Mouse (Mus musculus) forebrain, embryonic 10.5 days (tissue): ENCODE measurements around the gene Nelfa. TPM values are rescaled to one million over a fixed set of nuclear protein-coding genes. Genes with fewer than 3 reads are reported as not detected.
A peak's percentile ranks its signal among the peaks of the same experiment; 100 is the strongest.
"Not testable (repeated sequence)": the region's sequence is repeated elsewhere in the genome, so short reads cannot be mapped to it uniquely, and the experiment has no call there.

Source experiments
- DNase-seq: peaks from one replicate; pipeline ENCODE4 v3.0.0-alpha.2; 2017; ENCODE audit warnings: low spot score; ENCODE audit errors: extremely low spot score
- H3K27ac ChIP-seq: fragments of 300-500 bp; sonication (generic); 2 replicates; pipeline ENCODE4 v1.5.1; 2016; ENCODE audit warnings: mild to moderate bottlenecking
- H3K27me3 ChIP-seq: fragments of 300-500 bp; sonication (generic); 2 replicates; pipeline ENCODE4 v1.6.1; 2016; ENCODE audit warnings: mild to moderate bottlenecking; ENCODE audit not compliant: poor library complexity, severe bottlenecking
- H3K36me3 ChIP-seq: fragments of 300-500 bp; sonication (generic); replicated peaks from 2 replicates; pipeline ENCODE4 v1.6.1; 2016; ENCODE audit warnings: mild to moderate bottlenecking, moderate library complexity
- H3K4me1 ChIP-seq: fragments of 300-500 bp; sonication (generic); 2 replicates; pipeline ENCODE4 v1.6.1; 2016
- H3K4me3 ChIP-seq: fragments of 300-500 bp; sonication (generic); 2 replicates; pipeline ENCODE4 v1.5.1; 2016; ENCODE audit warnings: mild to moderate bottlenecking, moderate library complexity
- H3K9me3 ChIP-seq: fragments of 300-500 bp; sonication (generic); 2 replicates; pipeline ENCODE4 v1.6.1; 2016; ENCODE audit warnings: mild to moderate bottlenecking, moderate library complexity
- WGBS: fragments of 180-500 bp; shearing (Covaris S2); methylation state at CpG from one replicate; pipeline ENCODE4 v1.1.7; 2016; 5-methylcytosine and 5-hydroxymethylcytosine counted together
- polyA plus RNA-seq: library from polyadenylated mRNA; unstranded; fragments of >200 nt; fragmentation: Nextera tagmentation; extraction: Ambion mirVana; gene quantifications from 2 replicates; pipeline ENCODE4 v1.2.1, GENCODE M21; 2016

Gene Nelfa
- 86.9 and 89.9 TPM in 2 replicates for polyA plus RNA-seq

DNA sequence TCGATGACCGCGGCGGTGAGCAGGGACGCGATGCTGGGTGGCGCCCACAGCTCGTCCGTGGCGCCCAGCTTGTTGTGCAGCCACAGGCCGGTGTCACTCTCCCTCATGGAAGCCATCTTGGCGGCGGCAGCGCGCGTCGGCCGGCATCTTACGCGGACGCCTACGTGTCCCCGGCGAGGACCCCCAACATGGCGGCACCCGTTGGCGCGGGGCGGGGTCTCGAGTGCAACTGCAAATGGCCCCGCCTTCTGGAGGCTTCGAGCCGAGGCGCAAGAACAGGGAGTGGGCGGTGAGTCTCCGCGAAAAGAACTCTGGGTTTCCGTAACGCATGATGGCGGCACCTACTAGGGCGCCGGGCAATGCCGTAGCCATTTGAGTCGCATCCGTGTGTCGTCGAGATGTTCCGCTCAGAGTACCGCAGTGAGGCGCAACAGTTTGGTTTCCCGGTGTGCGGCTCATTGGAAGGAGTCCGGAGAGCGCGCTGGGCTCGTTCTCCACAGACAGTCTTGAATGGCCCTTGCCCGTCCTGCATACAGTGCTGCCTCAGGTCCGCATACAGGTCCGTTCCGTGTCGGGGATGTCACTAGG, at the start of gene Nelfa:
Nelfa (minus strand) TSS at position 294 of the 588 bp plus-strand sequence.
- peaks cover 54% of the 10 kb centered on the region for H3K36me3 ChIP-seq
- peak; percentile 97 for DNase-seq
- peak within 1 kb of the TSS; percentile 95 for H3K27ac ChIP-seq
- peaks cover 36% of the 10 kb centered on the region for H3K9me3 ChIP-seq
- H3K4me3 ChIP-seq: peak within 1 kb of the TSS; percentile 96
- under 1% methylated on average over 61 of the region's 61 CpGs for WGBS
- no peaks in the 10 kb centered on the region for H3K27me3 ChIP-seq
- peaks cover 28% of the 10 kb centered on the region for H3K4me1 ChIP-seq

DNA sequence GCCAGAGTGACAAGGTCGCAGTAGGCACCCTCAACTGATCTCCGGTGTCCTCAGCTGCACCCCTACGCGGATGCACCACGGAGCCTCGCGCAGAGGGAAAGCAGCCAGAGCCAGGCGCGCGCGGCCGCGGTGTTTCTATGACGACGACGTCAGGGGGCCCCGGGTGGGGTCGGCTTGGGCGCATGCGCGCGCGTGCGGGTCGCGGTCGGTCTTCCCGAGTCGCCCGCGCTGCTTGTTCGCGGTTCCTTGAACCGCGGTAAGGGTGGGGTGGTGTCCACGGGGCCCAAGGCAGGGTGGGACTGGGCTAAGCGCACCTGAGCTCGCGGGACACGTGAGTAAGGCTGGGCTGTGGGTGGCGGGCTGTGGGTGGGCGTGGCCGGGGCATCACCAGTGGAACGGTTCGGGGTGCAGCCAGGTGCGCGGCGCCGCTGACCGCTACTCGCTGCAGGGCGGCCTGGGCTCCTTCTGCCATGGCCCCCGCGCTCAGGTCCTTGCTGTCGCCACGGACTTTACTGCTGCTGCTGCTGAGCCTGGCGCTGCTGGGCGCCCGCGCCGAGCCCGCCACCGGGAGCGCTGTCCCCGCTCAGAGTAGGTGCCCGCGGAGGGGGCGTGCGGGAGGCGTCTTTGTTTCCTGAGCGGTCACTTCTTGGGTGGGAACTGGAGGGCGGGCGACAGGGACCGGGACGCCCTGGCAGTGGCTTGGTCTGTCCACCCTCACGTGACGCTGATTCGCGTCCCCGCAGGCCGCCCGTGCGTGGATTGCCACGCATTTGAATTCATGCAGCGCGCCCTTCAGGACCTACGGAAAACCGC, 47.3 kb upstream of the Nelfa start, which contains the start of gene Gm1673:
Gm1673 (plus strand) TSS at position 125 of the 813 bp plus-strand sequence.
- WGBS: under 1% methylated on average over 88 of the region's 88 CpGs
- Histone ChIP-seq H3K27ac (peak within 1 kb of the TSS; percentile 96), H3K9me3 (0 out of 2 replicates have a peak, but pooled peaks cover 5% of the 10 kb centered on the region), H3K4me3 (peak within 1 kb of the TSS; percentile 91), H3K4me1 (peaks cover 39% of the 10 kb centered on the region), H3K36me3 (peaks cover 32% of the 10 kb centered on the region), H3K27me3 (peaks cover 14% of the 10 kb centered on the region; the same call in 1 of the 2 replicates)
- peak; percentile 88 for DNase-seq

DNA sequence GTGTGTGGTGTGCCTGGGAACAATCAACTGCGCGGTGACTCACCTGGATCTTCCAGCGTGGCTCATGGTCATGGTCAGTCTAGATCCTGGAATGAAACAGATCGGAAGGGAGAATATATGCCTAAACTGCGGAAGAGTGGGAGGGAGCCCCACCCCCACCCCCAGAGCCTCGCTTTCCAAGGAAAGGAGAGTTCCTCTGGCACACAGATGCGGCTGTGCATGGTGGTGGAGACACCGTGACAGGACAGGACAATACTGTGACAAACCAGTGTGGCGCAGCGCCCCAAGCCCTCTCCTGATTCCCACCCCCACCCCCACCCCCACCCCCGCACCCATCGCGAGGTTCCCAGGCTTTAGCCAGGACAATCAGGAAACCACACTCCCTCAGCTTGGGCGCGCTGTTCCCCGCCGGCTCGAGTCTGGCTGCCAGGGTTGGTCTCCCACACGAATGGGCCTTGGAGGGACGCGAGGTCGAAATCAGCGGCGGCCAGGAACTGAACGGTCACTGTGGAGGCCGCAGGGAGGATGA, 46.6 kb upstream of the Nelfa start:
- Histone ChIP-seq H3K4me1 (peaks cover 39% of the 10 kb centered on the region), H3K27ac (peak overlapping the region; percentile 96), H3K9me3 (0 out of 2 replicates have a peak, but pooled peaks cover 5% of the 10 kb centered on the region), H3K27me3 (peaks cover 14% of the 10 kb centered on the region; the same call in 1 of the 2 replicates), H3K4me3 (peak overlapping the region; percentile 91), H3K36me3 (peaks cover 32% of the 10 kb centered on the region)
- DNase-seq: no peak
- 7% methylated on average over 26 of the region's 26 CpGs for whole genome bisulfite sequencing

DNA sequence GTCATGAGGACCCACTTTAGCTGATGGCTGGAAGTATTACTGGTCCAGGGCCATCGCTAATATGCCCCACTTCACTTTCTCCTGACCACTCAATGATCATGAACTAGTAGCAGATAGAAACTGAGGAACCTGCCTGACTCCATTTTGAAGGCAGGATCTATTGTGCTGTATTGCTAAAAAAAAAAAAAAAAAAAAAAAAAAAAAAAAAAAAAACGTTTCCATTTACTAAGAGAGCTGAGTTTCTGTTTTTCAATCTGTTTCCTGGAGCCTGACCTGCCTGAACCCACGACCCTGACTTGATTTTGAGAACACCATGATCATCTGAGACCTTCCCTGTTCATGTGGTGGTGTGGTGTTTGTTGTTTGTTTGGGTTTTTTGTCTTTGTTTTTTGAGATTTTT, 40.1 kb upstream of the Nelfa start:
- Histone ChIP-seq H3K36me3 (peaks cover 15% of the 10 kb centered on the region), H3K27ac (no peak overlapping the region), H3K4me1 (no peaks in the 10 kb centered on the region), H3K4me3 (no peak overlapping the region), H3K9me3 (no peaks in the 10 kb centered on the region), H3K27me3 (no peaks in the 10 kb centered on the region)
- DNase-seq: no peak
- 52% methylated on average over 3 of the region's 3 CpGs for WGBS

DNA sequence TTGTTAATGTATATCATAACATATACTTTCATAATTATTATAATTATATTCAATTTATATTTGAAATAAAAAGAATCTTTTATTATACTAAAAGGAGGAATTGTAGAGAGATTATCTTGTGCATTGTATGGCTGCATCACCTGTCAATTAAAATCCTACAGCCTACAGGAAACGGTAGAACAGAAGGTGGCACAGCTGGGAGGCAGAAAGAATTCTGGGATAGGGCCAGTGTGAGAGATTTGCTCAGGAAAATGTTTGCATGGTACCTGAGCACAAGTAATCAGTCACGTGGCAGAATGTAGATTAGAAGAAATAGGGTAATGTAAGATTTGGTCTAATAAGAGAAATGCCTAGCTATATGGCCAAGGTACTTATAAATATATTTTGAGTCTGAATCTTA, 38.5 kb upstream of the Nelfa start:
- Histone ChIP-seq H3K4me3 (no peak overlapping the region), H3K27me3 (no peaks in the 10 kb centered on the region), H3K4me1 (no peaks in the 10 kb centered on the region), H3K27ac (no peak overlapping the region), H3K9me3 (no peaks in the 10 kb centered on the region), H3K36me3 (peaks cover 6% of the 10 kb centered on the region)
- no peak for DNase-seq
- 63% methylated on average over 2 of the region's 2 CpGs for WGBS

DNA sequence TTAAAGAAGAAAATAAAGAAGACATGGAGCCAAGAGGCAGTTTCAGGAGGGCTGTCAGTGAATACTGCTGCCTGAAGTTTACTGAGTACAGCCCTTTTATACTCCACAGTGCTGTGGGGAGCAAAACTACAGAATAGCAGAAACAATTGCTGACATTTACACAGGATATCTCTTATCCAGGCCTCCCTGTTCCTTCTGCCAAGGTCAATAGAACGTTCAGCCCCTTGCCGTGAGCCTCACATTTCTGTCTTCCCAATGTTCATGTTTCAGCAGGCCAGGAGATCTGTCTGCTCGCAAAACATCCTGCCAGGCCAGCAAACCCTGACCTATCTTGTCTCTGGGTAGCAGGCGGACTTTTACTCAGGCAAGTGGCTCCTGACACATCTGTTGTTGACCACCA, 23.2 kb upstream of the Nelfa start:
- H3K27me3 ChIP-seq: no peaks in the 10 kb centered on the region
- H3K4me3 ChIP-seq: no peak overlapping the region
- 87% methylated on average over 4 of the region's 4 CpGs for WGBS
- H3K27ac ChIP-seq: no peak overlapping the region
- H3K4me1 ChIP-seq: no peaks in the 10 kb centered on the region
- no peaks in the 10 kb centered on the region for H3K36me3 ChIP-seq
- no peak for DNase-seq
- peaks cover 17% of the 10 kb centered on the region for H3K9me3 ChIP-seq

DNA sequence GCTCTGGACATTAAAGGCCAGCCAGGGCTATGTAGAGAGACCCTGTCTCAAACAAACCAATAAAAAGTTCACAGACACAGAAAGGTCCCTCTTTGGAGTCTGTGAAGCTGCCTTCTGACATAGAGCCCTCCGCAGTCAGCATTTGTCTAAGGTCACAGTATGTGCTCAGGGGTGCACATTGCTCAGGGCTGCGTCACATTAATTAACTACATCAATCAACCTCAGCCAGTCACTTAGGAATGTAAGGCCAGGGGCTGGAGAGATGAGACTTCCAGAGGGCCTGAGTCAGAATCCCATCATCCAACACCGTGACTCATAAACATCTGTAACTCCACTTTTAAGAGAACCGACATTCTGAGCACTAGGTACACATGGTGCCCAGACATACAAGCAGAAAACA, 19.7 kb upstream of the Nelfa start:
- no peak overlapping the region for H3K27ac ChIP-seq
- H3K9me3 ChIP-seq: peaks cover 34% of the 10 kb centered on the region
- 92% methylated on average over 4 of the region's 4 CpGs for WGBS
- H3K27me3 ChIP-seq: no peaks in the 10 kb centered on the region
- no peak for DNase-seq
- H3K36me3 ChIP-seq: no peaks in the 10 kb centered on the region
- H3K4me3 ChIP-seq: no peak overlapping the region
- H3K4me1 ChIP-seq: no peaks in the 10 kb centered on the region

DNA sequence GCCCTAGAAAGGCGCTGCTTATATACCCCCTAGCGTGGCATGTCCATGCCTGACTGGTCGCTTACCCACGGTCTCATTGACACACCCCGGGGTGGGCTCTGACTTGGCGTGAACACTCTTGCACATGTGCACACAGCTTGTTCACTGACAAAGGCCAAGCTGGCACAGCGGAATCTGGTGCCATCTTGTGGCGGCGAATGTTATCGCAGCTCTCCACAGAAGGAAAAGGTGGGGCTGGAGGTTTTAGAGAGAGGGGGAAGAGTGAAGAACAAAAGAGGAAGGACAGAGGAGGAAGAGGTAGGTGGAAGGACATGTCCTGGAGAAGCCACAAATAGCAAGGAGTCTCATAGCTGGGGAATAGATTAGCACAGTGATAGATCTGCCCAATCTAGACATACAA, 18.1 kb upstream of the Nelfa start:
- Histone ChIP-seq H3K27ac (no peak overlapping the region), H3K27me3 (no peaks in the 10 kb centered on the region), H3K36me3 (no peaks in the 10 kb centered on the region), H3K4me3 (no peak overlapping the region), H3K4me1 (no peaks in the 10 kb centered on the region), H3K9me3 (peaks cover 34% of the 10 kb centered on the region)
- peak; percentile 59 for DNase-seq
- WGBS: 36% methylated on average over 10 of the region's 10 CpGs

DNA sequence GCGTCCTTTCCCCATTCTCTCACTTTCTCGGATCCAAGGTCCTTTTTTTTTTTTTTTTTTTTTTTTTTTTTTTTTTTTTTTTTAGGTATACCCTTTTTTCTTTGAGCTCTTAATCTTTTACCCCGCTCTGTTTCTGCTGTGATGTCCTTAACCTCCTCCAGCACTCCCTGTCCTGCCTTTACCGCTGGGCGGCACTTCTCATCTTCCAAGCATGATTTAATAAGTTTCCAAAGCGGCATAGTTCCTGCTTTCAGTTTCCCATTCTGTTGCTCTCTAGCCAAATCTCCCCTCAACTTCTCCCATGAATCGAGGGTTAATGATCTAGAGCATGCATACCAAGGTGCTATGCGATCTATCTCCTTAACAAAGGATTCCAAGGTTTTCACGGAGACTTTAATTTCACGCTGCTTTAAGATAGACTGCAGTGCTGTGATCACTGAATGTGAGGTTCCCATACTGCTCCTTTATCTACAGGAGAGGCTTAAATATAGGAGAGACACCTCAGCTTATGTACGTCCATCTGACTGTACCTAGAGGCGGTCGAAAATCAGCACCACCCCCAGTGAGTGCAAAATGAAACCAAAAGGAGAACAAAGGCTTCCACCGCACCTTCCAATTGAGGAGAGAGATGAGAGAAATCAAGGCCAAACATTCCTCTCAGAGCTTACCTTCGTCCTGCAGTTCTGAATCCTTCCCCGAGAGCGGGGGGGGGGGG, 17.4 kb upstream of the Nelfa start:
- Histone ChIP-seq H3K9me3 (peaks cover 27% of the 10 kb centered on the region), H3K4me1 (no peaks in the 10 kb centered on the region), H3K27me3 (no peaks in the 10 kb centered on the region), H3K4me3 (no peak overlapping the region), H3K27ac (no peak overlapping the region), H3K36me3 (no peaks in the 10 kb centered on the region)
- no peak for DNase-seq
- 86% methylated on average over 17 of the region's 17 CpGs for WGBS

DNA sequence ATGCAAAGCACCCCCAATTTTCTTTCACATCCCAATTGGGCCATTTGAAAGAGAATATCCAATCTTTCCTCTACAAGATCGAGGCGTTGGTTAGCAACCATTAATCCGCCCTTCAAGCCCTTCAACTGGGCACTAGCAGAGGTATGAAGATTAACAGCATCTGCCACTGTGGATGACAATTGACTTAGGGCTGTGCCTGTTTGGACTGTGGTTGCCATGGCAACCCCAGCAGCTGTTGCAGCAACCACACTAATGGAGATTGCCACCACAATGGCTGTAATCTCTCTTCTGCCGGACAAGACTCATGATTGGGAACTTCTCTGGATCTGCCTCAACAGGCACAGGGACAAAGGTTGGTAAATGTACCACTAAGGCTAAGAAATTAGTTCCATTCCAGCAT, 12.1 kb upstream of the Nelfa start:
- Histone ChIP-seq H3K9me3 (peaks cover 44% of the 10 kb centered on the region), H3K27me3 (no peaks in the 10 kb centered on the region), H3K4me3 (no peak overlapping the region), H3K36me3 (no peaks in the 10 kb centered on the region), H3K4me1 (no peaks in the 10 kb centered on the region), H3K27ac (no peak overlapping the region)
- 91% methylated on average over 4 of the region's 4 CpGs for WGBS
- DNase-seq: no peak

DNA sequence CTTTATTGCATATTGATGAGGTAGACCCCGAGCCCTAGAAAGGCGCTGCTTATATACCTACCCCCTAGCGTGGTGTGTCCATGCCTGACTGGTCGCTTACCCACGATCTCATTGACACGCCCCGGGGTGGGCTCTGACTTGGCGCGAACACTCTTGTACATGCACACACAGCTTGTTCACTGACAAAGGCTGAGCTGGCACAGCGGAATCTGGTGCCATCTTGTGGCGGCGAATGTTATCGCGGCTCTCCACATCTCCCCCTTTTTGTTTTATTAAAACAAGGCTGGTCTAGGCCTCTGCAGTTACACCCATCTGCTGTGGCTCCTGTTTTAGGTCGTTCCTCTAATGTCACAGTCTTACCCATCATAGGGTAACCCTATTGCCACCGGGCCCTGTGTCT, 10.8 kb upstream of the Nelfa start:
- not testable (repeated sequence) for H3K36me3 ChIP-seq, H3K4me3 ChIP-seq, H3K27me3 ChIP-seq, H3K27ac ChIP-seq, DNase-seq, H3K4me1 ChIP-seq
- peaks cover 50% of the 10 kb centered on the region for H3K9me3 ChIP-seq
- 82% methylated on average over 16 of the region's 16 CpGs for WGBS

DNA sequence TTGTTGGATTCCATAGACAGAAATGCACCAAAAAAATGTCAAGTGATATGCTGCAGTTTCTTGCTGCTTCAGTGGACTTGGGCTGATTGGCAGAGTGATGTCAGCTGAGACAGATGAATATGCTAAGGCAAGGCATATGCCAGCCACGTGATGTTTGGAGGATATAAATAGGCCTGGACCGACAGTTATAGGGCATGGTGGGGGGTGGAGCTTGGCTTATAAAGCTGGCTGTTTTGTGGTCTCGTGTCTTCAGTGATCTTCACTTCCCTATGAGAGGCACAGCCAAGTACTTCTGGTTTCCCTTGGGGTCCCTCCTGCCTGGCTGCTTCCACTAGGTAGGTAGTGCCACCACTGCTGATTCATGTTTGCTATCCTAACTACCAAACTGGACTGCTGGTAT, 2.2 kb upstream of the Nelfa start:
- Histone ChIP-seq H3K27me3 (no peaks in the 10 kb centered on the region), H3K9me3 (peaks cover 54% of the 10 kb centered on the region), H3K4me1 (peaks cover 28% of the 10 kb centered on the region), H3K4me3 (no peak overlapping the region), H3K36me3 (peaks cover 35% of the 10 kb centered on the region), H3K27ac (no peak overlapping the region)
- no peak for DNase-seq
- WGBS: 87% methylated on average over 3 of the region's 3 CpGs
